Mouse (Mus musculus): ENCODE data around the gene Herc3.
"Not testable (repeated sequence)": the region's sequence is repeated elsewhere in the genome, so short reads cannot be mapped to it uniquely, and the experiment has no call there.

The Herc3 gene

DNA sequence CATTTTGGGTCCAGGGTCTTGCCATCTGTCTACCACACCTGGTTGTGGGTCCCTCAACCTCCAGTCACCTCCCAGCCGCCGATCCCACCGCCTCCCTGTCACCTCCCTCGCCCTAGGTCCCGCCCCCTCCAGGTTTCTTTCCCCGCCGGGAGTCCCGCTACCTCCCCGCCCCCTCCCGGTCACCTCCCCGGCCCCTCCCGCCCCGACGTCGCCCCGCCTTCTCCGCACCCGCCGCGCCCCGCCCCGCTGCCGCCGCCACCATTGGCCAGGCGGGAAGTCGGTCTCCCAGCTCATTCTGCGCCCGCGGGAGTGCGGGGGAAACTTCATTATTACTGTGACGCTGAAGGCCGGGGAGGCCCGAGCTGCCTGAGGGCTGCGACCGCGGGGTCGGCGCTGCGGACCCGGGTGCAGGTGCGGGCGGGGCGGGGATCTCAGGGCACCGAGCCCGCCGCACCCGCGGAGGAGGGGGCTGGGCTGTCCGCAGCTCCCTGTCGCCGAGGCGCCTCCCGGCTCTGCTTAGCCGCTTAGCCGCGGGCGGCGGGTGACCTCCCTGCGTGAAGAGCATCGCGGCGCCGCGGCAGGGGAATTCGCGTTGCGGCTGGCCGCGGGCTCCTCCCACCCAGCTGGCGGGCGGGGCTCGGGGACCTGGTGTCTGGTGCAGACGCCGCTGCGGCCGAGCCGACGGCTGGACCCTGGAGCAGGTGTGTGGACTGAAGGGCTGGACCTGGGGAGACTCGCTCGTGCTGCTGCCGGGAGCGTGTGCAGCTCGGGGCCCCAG, at the start of gene Herc3:
TSS of gene Herc3 (plus strand) at position 234 of the 778 bp plus-strand sequence.
- DNase-seq (ENCODE audit: low spot score) = peak; percentile 75

DNA sequence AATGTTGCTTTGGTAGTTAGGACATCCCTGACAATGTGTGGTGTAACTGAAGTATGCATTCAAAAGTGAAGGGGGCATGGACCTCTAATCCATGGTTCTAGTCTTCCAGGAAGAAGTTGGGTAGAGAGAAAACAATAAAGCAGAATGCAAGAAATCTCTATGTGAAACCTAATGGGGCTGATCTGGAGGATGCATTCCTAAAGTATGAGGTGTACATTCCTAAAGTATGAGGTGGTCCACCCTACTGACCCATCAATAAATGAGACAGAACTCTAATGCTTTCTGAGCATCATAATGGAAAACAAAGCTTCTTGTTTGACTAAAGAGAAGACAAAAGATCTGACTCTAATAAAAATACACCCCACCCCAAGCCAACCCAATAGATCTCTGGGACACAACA, 29.9 kb upstream of the Herc3 start:
- no peak for DNase-seq (ENCODE audit: low spot score)

DNA sequence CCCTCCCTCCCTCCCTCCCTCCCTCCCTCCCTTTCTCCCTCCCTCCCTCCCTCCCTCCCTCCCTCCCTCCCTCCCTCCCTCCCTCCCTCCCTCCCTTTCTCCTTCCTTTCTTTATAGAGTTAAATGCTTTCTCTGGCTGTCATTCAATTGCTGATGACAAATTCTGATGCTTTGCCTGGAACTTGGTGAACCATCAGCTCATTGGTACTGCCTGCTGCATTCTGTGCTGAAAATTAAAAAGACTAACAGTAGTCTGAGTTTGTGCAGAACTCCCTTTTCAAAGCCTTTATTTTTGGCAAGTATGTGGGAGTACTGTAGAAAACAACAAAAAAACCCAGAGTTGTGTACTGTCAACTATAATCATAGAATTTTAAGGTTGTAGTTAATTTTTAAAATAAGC, 16.9 kb upstream of the Herc3 start:
- no peak for DNase-seq (ENCODE audit: low spot score)

DNA sequence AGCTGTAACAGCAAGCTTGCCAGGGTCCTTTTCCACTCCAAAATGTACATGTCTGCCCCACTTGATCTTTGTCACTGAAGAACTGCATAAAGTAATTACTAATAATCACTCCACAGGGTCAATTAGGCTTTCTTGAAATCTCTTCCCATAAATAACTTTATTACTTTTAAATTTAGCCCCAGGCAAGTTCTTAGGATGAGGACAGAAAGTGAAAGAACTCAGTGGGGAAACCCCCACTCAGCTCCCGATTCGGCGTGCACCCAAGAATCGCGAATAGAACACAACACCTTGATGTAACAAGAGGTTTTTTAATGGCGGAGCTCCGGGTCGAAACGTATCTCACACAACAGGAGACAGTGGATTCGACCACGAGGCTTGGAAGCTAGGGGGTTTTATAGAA, 14.2 kb upstream of the Herc3 start:
- not testable (repeated sequence) for DNase-seq (ENCODE audit: low spot score)

DNA sequence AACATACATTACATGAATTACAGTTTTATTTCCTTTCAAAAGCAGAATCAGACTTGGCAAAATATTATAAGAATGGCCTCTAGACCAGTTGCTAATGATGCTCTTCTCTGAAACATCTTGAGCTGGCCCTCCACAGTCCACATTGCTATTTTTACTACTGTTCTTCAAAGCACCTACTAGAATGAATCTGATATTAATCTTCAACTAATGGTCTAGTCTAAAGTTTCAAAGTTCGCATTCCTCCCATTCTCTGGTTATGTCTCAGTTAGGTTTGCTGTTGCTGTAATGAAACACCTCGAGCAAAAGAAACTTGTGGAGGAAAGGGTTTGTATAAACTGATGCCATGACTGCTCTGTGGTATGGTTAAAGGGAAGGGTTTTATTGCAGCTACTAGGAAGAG, 5.6 kb upstream of the Herc3 start:
- no peak for DNase-seq (ENCODE audit: low spot score)

DNA sequence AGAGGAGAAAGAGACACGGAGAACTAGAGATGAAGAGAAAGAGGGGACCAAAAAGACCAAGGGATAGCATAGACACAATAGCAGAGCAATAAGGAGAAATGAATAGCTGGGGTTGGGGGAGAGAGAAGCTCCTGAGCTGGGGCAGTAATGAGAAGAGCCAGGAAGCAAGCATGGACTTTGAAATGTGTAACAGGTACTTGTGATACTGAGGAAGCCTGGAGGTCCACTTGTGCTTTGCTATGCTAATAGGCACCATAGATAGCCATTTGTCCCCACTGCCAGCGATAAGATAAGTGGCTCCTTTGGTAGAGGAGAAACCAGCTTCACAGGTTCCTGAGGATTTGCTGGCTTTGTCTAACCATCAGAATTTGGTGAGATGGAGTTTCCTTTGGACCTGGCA, 5.2 kb upstream of the Herc3 start:
- DNase-seq (ENCODE audit: low spot score) = no peak

DNA sequence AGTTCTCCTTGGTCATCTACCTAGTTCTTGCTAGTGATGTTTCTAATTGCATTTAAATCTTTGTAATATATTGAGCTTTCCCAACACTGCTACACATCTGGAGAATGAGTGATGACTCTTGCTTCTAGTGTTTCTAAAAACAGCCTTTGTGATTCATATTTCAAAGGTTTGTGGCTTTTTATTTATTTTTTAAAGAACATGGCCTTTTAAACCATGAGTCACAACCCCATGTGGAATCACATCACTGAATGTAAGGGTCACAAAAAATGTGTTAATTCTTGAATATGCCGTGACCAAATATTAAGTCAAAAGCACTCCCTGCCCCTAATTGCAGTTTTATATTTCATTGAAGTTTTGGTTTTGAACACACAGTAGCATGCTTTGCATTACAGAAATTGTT, 2.7 kb upstream of the Herc3 start:
- no peak for DNase-seq (ENCODE audit: low spot score)

DNA sequence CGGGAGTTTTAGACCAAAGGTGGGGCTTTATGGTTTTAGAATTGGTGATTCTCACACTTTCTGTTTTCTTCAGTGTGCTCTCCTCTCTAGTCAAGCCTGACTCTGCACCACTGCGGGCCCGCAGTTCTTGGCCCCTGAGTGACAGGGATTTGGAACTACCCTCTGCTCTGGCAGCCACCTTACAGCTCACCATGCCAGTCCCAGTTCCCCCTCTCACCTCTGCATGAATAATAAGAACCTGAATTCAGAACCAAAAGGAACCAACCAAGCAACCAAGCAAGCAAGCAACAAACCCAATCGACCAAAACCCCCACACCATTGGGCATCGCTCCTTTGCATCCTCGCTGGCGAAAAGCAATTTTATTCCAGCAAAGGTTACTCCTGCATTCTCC, 429 bp upstream of the Herc3 start:
- DNase-seq (ENCODE audit: low spot score) = no peak

DNA sequence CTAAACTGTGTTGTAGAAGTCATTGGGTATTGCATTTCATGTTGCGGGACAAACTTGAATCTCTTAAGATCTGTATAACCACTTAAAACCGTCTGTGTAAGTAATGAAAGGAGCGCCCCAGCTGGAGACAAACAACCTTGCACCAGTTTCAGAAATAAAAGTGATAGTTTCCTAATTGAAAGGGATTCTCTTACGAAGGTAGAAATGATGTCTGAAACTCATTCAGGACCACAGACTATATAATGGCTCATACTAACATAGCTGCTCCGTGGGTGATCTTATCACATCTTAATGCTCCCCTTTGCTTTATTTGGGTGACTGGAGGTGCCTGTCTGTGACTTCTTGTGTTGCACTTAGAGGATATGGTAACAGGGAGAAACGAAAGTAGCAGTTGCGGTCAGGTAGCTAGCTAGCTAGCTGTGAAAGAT, 1.3 kb downstream of the Herc3 start:
- peak; percentile 72 for DNase-seq (ENCODE audit: low spot score)

DNA sequence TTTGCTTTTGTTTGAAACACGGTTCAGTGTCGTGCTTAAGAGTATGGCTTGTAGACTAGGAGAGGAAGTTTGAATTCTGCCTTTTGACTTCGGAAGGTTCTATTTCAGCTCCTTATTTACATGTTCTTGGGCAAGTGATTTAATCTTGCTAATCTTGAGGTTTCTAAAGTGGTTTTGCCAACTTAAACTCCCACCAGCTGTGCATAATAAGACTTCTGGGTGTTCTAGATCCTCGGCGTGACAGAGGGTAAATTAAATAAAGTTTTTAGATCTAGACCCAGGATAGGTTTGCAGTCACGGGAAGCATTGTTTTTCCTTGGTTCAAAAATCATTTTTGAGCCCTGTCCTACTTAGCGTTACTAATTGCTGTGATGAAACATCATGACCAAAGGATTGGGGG, 3.2 kb downstream of the Herc3 start:
- DNase-seq (ENCODE audit: low spot score) = peak; percentile 34

DNA sequence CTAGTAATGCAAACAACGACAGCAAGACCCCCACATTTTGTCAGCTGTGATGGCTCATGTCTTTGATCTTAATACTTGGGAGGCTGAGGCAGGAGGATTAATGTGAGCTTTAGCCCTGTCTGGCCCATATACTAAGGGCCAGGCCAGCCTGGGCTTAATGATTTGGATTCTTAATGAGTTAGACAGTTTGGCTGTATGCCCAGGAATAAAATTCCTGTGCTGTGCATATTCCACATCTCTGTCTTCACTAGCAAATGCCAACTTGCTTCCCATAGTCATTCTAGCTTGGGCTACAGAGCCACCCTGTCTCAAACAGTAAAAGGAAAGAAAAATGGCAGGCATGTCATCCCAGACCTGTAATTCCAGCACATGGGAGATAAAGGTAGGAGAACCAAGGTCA, 4.3 kb downstream of the Herc3 start:
- DNase-seq (ENCODE audit: low spot score) = no peak

DNA sequence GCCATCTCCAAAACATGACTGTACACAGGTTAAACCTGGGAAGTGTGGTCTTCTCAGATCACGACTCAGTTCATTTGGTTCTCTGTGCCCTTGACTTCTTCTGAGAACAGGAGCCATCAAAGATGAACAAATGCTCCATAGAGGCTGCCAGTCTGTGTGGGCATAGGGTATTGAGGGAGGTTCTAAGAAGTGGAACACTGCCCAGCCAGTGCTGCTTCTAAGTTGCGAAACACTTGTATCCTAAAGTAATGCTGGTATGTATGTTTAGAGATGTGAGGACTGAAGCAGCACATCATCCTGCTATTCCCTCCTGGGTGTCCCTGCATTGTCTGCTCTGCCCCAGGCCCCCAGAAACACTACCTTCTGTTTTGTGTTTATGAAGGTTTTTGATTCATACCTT, 5.2 kb downstream of the Herc3 start:
- no peak for DNase-seq (ENCODE audit: low spot score)

DNA sequence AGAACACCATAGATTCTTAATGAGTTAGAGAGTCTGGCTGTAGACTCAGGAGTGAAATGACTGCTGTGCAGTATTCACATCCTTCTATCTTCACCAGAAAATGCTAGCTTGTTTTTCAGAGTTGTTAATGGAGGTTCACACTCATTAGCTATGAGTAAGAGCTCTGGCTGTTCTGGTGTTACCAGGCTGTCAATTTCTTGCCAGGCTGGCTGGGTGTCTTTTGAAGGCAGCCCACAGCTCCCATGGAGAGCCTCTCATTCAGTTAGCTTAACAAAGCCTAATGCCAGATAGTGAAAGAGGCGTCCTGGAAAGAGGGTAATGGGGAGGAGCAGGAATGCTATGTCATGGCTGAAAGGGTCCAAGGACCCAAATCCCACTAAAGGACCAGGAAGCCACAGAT, 6.7 kb downstream of the Herc3 start:
- DNase-seq (ENCODE audit: low spot score) = no peak

DNA sequence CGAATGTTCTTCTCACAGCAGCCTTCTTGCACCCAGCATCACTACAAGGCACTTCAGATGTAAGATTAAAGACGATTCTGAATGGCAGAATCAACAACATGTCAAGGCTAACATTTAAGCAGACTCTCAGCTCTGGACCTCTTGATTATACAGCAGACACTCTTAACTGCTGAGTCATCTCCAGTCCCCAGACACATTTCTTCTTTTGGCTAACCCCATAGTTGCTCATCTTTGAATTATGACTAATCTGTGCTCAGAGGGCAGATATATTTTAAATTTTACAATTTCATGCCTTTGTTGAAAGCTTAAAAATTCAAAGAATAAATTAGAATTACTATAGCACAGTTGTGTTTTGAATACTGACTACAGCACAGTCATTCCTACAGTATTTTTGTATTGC, 9.9 kb downstream of the Herc3 start:
- DNase-seq (ENCODE audit: low spot score) = no peak

DNA sequence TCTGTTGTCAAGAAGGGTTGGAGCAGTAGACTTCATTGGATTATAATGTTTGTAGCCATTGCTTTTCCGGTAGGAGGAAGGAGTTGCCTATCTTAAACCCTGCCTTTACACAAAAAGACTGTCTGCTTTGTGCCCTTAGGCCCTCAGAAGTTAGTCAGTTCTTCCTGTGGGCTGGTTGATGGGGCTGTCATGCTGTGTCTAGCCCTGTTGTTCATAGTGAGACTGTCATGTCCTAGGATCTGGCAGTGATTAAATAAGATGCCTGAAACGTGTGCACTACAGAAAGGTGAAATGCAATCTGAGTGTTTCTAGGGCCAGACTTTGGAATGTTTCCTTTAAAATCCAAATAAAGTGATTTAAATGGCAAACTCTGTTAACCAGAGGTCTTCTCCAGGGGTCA, 10.9 kb downstream of the Herc3 start:
- DNase-seq (ENCODE audit: low spot score) = peak; percentile 68

DNA sequence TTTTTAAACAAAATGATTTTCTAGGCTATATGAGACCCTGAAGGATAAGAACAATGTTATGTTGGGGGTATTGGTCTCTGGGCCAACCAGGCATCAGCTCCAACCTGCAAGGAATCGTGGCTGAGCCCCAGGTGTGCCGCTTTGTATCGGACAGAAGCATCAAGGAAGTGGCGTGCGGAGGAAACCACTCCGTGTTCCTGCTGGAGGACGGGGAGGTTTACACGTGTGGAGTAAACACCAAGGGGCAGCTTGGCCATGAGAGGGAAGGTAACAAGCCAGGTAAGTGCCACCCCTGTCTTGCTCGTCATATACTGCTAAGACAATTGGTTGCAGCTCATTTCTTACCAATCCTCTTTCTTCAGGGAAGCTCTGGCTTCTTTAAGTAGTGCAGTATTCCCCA, 12.3 kb downstream of the Herc3 start:
- DNase-seq (ENCODE audit: low spot score) = peak; percentile 46

DNA sequence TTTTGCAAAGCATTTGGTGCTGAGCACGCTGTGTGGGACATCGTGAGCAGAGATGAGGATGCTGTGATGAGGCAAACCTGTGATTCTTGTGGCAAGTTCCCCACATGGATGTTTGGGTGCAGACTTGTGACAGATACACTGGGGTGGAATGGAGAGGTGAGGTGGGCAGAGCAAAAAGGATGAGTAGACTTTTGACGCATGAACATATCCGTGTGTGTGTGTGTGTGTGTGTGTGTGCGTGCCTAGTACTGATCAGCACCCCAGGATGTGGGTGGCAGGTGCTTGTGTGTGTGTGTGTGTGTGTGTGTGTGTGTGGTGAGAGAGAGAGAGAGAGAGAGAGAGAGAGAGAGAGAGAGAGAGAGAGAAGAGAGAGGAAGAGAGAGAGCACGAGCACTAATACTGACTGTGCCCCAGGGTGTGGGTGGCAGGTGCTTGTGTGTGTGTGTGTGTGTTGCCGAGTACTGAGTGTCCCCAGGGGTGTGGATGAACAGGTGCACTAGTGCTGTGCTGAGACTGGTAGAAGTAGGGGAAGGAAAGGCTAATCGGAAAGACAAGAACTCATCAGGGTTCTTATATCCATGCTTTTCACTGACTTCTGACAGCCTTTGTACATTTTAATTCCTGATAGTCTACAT, 13.0 kb downstream of the Herc3 start:
- peak; percentile 92 for DNase-seq (ENCODE audit: low spot score)

DNA sequence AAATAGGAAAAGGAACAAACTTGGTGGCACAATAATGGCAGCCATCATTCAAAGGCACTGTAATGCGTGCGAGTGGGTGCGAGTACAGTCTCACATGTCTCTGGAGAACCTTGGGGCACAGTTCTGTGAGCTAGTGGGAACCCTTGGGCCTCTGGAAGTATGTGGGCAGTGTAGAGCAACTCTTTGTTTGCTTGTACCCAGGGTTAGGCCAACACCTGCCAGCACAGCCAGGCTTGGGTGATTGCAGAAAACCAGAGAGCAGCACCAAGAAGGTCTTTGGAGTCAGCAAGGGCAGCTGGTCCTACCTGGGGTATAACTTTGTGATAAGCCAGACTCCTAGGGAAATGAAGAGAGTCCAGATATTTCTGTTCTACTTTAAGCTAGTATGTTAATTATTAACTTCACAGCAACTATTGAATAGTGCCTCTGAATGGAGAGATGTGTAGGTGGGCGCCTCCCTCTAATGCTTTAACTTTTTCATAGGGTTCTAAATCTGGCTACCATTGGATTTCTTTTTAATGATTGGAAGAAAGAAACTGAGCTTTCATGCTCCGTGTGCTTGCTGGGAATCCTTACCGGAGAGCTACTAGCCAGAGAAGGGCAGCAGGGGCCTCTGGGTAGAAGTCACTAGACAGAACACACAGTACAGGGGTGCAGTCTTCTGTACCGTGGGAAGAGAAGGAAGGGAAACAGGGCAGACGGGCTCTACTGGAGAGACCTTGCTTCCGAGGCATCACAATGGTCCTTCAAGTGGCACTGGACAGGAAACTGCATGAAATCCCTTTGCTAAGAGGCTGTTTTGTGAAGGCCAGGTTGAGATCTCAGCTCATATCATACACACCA, 15.8 kb downstream of the Herc3 start:
- DNase-seq (ENCODE audit: low spot score) = no peak

DNA sequence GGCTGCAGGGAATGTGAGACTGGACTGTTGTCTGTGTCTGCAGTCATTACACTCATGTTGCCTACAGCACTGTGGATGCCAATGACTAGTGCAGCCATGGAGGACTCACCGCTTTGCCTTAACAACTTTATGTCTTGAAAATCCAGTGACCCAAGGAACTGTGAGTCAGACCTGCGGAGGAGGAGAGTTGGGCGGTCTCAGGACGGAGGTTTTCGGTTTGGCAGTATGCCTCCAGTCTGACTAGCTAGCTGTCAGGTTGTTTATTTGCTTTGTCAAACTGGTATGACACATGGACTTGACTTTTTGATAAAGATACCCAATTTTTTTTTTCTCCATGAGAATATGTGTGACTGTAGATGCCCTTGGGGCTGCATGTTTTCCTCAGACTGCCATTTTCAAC, 16.6 kb downstream of the Herc3 start:
- DNase-seq (ENCODE audit: low spot score) = no peak

DNA sequence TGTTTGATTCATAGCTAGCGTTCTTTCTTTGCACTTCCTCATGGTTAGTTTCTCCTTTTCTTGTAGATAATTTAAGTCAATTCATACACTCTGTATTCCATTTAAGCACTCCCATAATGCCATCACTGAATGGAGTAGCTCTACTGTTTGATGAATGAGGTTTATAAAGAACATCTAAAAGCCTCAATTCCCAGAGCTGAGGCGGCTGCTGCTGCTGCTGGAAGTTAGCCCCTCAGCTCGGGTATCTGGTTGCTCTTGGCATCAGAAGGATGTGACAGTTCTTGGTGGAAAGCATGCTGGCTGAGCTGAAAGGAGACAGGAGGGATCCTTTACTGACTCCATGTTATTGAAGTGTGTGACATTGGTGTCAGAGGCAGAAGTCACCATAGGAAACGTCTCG, 18.1 kb downstream of the Herc3 start:
- DNase-seq (ENCODE audit: low spot score) = no peak

DNA sequence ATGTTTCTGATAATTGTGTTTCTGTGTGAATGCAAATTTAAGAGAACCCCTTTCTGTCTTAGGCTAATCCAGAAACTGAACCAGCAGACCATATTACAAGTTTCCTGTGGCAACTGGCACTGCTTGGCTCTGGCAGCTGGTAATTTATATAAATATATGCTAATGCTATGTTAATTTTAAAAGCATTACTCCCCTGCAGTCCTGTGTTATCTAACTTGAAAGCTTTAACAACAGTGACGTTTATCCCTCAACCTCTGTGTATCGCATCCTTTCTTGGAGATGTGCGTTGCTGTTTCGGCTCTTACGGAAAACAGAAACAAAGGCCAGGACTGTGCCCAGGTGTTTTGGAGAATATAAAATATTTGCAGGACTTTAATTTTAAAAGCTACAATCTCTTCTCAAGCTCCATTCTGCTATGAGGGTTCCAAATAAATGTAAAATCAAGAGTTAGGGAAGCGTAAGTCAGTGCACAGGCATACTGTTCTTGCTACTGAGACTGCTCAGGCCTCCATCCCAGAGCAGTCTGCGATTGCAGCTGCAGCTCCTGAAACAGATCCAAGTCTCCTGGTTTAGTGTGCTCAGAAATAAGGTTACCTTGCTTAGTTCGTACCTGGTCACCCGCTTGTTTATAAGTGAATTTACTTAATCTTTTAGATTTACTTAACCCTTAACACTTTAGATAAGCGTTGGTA, 24.6 kb downstream of the Herc3 start:
- DNase-seq (ENCODE audit: low spot score) = no peak

DNA sequence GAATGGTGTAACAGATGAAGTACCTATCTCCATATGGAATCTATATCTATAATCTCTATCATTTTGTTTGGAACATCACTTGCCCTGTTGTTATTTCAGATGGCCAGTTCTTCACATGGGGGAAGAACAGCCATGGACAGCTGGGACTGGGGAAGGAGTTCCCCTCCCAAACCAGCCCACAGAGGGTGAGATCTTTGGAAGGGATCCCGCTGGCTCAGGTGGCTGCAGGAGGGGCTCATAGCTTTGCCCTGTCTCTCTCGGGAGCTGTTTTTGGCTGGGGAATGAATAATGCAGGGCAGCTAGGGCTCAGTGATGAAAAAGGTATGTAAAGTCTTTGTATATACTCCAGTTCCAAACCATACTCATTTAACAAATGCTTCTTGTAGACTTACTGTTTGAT, 25.2 kb downstream of the Herc3 start:
- no peak for DNase-seq (ENCODE audit: low spot score)
